Mouse (Mus musculus) liver, embryonic 11.5 days (tissue): ENCODE results near the gene Zfp607a. TPM values are rescaled to one million over a fixed set of nuclear protein-coding genes. Genes with fewer than 3 reads are reported as not detected.
A peak's percentile ranks its signal among the peaks of the same experiment; 100 is the strongest.

ENCODE experiments used
- ATAC-seq: fragments of 200-750 bp; cut with Nextera tagmentation; replicated peaks from 2 replicates; pipeline ENCODE4 v1.8.0; 2017; ENCODE audit warnings: moderate number of reproducible peaks, mild to moderate bottlenecking, moderate TSS enrichment, moderate library complexity; ENCODE audit not compliant: low FRiP score
- DNase-seq: peaks from one replicate; pipeline ENCODE4 v3.0.0-alpha.2; 2017; ENCODE audit warnings: low spot score
- H3K27ac ChIP-seq: fragments of 300-500 bp; sonication (generic); 2 replicates; pipeline ENCODE4 v1.5.1; 2014; ENCODE audit warnings: mild to moderate bottlenecking, low read depth, low read length, control low read depth
- H3K27me3 ChIP-seq: fragments of 300-500 bp; sonication (generic); replicated peaks from 2 replicates; pipeline ENCODE4 v1.6.1; 2014; ENCODE audit warnings: low read length, mixed read lengths; ENCODE audit not compliant: control insufficient read depth, insufficient read depth
- H3K36me3 ChIP-seq: fragments of 300-500 bp; sonication (generic); 2 replicates; pipeline ENCODE4 v1.6.1; 2014; ENCODE audit warnings: mild to moderate bottlenecking, low read length, moderate library complexity, mixed read lengths; ENCODE audit not compliant: control insufficient read depth, insufficient read depth
- H3K4me1 ChIP-seq: fragments of 300-500 bp; sonication (generic); replicated peaks from 2 replicates; pipeline ENCODE4 v1.6.1; 2014; ENCODE audit warnings: low read length, mixed read lengths; ENCODE audit not compliant: control insufficient read depth, insufficient read depth
- H3K4me2 ChIP-seq: fragments of 300-500 bp; sonication (generic); 2 replicates; pipeline ENCODE4 v1.6.1; 2014; ENCODE audit warnings: mild to moderate bottlenecking, control low read depth, moderate library complexity
- H3K4me3 ChIP-seq: fragments of 300-500 bp; sonication (generic); 2 replicates; pipeline ENCODE4 v1.5.1; 2014; ENCODE audit warnings: low read depth, low read length, control low read depth
- H3K9ac ChIP-seq: fragments of 300-500 bp; sonication (generic); 2 replicates; pipeline ENCODE4 v1.6.1; 2014; ENCODE audit warnings: low read depth, low read length, control low read depth
- H3K9me3 ChIP-seq: fragments of 300-500 bp; sonication (generic); 2 replicates; pipeline ENCODE4 v1.6.1; 2016; ENCODE audit warnings: low read length, inconsistent platforms, mixed read lengths; ENCODE audit not compliant: control insufficient read depth
- WGBS: fragments of 180-500 bp; shearing (Covaris S2); extraction: QIAGEN DNeasy Blood & Tissue Kit; methylation state at CpG from one replicate; pipeline ENCODE4 v1.1.7; 2014; 5-methylcytosine and 5-hydroxymethylcytosine counted together
- polyA plus RNA-seq: library from polyadenylated mRNA; unstranded; fragments of >200 nt; fragmentation: Nextera tagmentation; extraction: Ambion mirVana; gene quantifications from 2 replicates; pipeline ENCODE4 v1.2.1, GENCODE M21; 2014

The Zfp607a gene
- polyA plus RNA-seq, 1 experiment from 2014 or later = 3.8 TPM

- H3K9ac ChIP-seq = peak within 1 kb of the TSS; percentile 69
- no peaks in the 10 kb centered on the region for H3K27me3 ChIP-seq
- 6% methylated on average over 40 of the region's 40 CpGs for WGBS
- H3K4me3 ChIP-seq = peak within 1 kb of the TSS; percentile 66
- ATAC-seq (peak; percentile 64), DNase-seq (peak; percentile 80)
- peaks cover 2% of the 10 kb centered on the region; the same call in 1 of the 2 replicates for H3K36me3 ChIP-seq
- H3K27ac ChIP-seq = no peak within 1 kb of the TSS
- H3K9me3 ChIP-seq = no peaks in the 10 kb centered on the region
- H3K4me1 ChIP-seq = no peaks in the 10 kb centered on the region; the same call in 1 of the 2 replicates
- H3K4me2 ChIP-seq = peak within 1 kb of the TSS; percentile 88
Measured at GRCm38 (mm10) chr7:27928818-27929695, 71.7 kb downstream of the Zfp607a start, which contains the start of gene Zfp974. Zfp974 (minus strand) TSS chr7:27929460.

Other genes starting within 250 kb of the Zfp607a start
- not detected in 2 replicates for gene Ttc9b, start 203.6 kb upstream of the Zfp607a start, polyA plus RNA-seq
- gene Map3k10, start 182.9 kb upstream of the Zfp607a start, polyA plus RNA-seq = 4.8 and 5.6 TPM in 2 replicates
- 1.6 and 3.0 TPM in 2 replicates for gene Zfp607b, start 168.2 kb upstream of the Zfp607a start, polyA plus RNA-seq
- gene Zfp60, start 126.1 kb upstream of the Zfp607a start, polyA plus RNA-seq = 15.8 and 17.5 TPM in 2 replicates
- 1.6 and 2.3 TPM in 2 replicates for gene Zfp626, start 50.3 kb upstream of the Zfp607a start, polyA plus RNA-seq
- 4.6 and 5.7 TPM in 2 replicates for gene Zfp59, start 18.9 kb upstream of the Zfp607a start, polyA plus RNA-seq
- 3.5 and 4.4 TPM in 2 replicates for gene Zfp974, start 71.9 kb downstream of the Zfp607a start, polyA plus RNA-seq
- gene Zfp780b, start 121.6 kb downstream of the Zfp607a start, polyA plus RNA-seq = 14.1 and 15.4 TPM in 2 replicates
- 6.2 and 6.6 TPM in 2 replicates for gene Zfp850, start 156.6 kb downstream of the Zfp607a start, polyA plus RNA-seq
- 291 and 316 TPM in 2 replicates for gene Psmc4, start 192.6 kb downstream of the Zfp607a start, polyA plus RNA-seq
- 0.04 TPM in 1 of 2 replicates, not detected in the other for gene Fcgbp, start 213.7 kb downstream of the Zfp607a start, polyA plus RNA-seq